Mouse (Mus musculus) frontal cortex, postnatal 25 days (tissue): ENCODE data around the gene Amn1.
A peak's percentile ranks its signal among the peaks of the same experiment; 100 is the strongest.
"Not testable (repeated sequence)": the region's sequence is repeated elsewhere in the genome, so short reads cannot be mapped to it uniquely, and the experiment has no call there.

Source experiments
- DNase-seq, 2 experiments: peaks; one replicate each; pipeline ENCODE4 v3.0.0; 2022; ENCODE audit warnings: low spot score in 2 of 2

Amn1 gene

DNA sequence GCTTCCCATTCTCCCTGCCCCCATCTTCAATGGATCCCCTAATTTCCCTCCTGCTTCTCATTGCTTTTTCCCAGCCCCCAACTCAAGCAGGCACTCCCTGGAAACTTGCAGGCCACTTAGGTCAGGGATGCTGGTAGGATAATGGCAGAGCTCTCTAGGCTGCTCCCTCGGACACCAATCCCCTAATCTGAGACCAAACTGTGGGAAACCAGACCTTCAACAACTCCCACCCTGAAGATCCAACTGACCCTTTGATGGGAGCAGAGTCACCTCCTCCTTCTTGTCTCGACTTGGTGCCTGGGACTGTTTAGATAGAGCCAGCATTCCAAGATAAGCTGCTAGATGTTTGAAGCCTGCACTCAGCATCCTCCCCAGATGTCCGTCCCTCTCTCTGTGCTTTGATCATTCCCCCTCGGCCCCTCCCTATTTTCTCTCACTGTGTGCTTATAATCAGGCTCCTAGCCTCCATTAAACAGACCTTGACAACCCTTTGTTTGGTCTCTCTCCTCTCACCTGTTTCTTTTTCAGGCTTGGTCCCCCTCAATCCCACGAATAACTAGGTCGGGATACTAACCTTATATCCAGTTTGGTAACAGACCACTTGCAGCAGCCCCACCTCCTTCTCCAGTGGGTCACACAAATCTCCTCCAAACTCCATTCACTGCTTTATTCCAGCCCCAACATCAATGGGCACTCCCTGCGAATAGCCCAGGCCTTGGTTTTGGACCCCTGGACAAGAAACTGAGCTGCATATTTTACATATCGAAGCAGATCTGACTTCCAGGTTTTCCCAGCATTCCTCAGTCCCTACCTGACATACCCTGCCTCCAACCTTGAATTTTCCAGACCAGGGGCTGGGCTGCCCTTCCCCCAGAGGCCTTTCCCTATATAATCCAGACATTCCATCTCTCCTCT, 34.1 kb downstream of the Amn1 start:
- DNase-seq, result no peak

DNA sequence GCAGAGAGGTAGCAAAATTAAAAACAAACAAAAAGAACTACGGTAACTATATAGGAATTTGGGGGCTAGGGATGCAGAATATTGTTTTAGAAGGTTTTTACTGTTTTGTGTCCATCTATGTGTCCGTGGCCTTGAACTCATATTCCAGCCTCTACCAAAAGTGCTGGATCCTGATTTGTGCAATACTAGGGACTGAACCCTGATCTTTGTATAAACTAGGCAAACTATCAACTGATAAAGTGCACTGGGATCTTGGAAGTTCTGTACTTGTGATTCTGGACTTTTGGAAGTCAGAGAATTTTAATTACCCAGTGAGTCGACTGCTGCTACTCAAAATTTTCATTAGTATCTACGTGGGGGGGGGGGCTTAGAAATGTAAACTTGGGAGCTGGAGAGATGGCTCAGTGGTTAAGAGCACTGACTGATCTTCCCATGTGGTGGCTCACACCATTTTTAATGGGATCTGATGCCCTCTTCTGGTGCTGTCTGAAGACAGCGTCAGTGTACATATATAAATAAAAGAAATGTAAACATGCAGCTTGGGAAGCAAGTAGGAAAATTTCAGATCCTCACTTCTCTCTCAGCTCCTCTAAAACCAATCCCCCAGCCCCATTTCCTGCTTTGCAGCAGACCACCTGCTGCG, 34.9 kb downstream of the Amn1 start:
- DNase-seq, result no peak

DNA sequence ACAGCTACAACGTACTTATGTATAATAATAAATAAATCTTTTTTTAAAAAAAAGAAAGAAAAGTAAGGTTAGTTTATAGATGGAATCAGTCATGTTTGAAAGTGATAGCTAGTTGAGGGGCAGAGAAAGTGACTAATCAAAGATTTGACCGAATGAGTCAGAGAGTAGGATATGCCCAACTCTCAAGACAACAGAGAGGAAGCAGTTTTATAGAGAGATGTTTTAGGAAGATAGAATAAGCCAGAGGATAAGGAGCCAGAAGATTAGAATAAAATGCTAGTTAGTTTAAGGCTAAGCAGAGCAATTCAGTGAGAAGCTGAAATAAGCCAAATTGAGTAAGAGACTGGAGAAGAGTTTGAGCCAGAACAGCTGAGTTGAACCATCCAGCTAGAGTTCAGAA, 36.4 kb downstream of the Amn1 start:
- no peak for DNase-seq

DNA sequence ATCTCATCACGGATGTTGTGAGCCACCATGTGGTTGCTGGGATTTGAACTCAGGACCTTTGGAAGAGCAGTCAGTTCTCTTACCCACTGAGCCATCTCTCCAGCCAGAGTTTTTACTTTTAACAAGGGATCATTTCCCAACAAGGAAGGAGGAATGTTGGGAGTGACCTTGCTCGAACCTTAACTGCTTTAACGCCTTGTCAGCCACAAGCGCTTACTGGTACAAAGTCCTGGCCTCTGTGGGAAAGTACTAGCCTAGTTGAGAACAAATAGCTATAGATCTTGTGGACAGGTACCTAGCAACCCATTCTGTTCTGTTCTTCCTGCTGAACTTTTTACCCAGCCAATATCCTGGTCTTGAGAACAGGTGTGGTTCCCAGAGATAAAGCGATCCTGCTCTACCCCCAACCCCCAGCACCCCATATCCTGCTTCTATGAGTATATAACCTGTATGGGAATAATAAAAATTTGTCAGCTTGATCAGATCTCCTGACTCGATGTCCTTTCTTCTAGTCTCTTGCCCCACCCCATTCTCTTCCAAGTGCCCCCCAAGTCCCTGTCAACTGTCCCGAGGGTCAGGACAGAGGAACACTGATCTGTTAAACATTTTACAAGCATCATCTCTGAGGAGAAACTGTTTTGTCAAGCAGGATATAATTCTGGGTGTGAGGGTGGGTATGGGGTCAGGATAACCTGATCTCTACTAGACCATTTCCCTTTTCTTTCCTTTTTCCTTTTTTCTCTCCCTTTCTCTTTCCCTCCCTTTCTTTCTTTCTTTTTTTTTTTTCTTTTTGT, 39.9 kb downstream of the Amn1 start:
- no peak for DNase-seq

DNA sequence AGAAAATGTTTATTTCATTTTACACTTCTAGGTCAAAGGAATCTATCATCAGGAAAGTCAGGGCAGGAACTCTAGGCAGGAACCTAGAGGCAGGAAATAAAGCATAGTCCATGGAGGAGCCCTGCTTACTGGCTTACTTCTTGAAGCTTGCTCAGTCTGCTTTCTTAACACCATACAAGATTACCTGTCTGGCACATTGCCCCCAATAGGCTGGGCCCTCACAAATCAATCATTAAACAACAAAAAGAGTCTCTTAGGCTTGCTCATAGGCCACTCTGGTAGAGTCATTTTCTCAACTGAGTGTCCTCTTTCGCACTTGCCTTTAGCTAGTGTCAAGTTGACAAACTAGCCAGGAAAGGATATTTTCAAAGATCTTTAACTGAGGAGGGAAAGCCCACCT, 43.4 kb downstream of the Amn1 start:
- no peak for DNase-seq

DNA sequence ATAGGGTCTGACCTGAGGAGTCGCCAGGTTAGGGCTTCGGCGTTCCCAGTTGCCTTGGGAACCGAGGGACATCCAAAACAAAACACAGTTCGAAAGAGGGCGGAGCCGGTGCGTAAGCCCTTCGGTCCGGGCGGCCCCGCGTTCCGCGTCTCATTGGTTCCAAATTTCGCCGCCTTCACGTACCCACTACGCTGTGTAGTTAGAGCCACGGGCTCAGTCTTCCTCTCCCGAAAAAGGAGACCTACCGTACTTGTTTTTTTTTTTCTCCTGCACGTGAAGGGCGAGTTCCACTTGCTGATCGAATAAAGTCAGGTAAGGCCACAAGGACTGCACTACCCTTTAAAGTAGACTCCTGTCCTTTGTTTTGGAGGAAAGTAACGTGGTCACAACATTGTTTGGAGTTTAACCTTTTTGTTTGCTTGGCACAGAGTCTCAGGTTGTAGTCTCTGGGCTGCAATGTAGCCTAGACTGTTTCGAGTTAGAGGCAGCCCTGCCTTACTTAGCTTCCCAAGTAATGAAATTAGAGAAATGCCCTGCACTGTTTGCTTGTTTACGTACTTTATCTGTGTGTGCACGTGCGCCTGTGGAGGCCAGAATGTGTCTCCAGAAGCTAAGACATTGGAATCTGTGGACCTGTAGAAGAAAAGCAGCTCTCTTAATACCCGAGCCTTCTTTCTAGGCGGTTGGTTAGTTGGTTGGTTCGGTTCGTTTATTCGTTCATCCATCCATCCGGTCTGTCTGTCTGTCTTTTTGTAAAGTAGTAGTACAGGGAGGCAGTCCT, 46.9 kb downstream of the Amn1 start:
- peak; percentile 45 to 53 for DNase-seq

DNA sequence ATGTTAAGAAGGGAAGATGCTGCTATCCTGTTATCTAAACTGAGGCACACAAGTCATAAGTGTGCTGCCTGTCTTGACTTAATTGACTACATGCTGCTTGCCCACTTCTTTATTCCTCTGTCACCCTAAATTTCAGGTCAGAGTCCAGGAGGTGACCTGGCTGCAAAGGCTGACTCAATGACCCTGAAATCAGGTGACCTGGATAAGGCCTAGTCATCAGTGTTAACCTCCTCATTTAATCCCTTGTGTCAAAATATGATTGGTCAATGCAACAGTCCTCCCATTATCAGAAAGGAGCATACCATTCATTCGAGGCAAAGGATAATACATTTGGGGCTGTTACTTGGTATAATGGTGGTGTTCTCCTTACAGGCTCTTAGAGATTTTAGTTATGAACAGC, 49.0 kb downstream of the Amn1 start, which contains the start of gene Etfbkmt:
Etfbkmt (plus strand) TSS at position 379 of the 400 bp plus-strand sequence.
- DNase-seq, result no peak

DNA sequence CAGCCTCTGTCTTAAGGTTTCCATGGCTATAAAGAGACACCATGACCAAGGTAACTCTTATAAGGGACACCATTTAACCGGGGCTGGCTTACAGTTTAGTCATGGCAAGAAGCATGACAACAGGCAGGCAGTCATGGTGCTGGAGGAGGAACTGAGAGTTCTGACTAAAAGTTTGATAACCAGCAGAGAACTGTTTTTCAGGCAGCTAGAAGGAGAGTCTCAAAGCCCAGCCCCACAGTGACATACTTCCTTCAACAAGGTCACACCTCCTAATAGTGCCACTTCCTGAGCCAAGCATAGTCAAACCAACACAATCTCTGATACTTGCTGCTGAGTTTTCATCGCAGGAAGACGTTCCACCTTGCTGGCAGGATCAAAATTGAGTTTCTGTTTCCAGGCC, 49.5 kb downstream of the Amn1 start:
- no peak for DNase-seq

DNA sequence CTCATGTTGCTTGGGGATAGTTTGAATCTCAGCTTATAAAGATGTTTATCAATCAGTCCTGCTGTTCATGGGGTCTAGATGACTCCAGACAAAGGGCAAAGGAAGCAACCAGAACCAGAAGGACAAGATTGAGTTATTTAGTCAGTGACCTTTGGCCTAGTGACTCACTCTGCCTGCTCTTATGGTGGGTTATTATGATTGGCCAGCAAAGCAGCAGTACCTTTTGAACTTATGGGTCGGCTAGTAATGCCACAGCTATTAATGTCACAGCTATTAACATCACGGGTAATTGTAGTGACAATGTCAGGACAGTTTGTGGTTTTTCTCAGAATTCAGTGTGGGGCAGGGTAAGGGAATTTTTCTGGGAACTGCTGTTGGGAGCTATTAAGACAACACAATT, 50.6 kb downstream of the Amn1 start:
- no peak for DNase-seq

DNA sequence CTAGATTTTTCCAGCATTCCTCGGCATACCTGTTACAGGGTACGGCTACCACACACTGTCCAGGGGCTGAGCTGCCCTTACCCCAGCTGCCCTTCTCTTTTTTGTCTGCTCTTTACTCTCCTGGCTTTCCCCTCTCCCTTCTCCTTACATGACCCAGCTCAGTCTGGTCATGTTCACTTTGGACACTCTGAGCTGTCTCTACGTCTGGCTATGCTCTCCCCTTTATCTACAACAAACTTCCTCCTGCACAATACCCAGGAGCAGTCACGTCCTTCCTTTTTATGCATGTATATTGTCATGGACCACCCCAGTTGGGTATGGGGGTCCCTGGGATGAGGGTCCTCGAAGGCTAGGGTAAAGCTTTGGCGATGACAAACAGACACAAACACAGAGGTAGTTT, 52.9 kb downstream of the Amn1 start:
- DNase-seq, result no peak

DNA sequence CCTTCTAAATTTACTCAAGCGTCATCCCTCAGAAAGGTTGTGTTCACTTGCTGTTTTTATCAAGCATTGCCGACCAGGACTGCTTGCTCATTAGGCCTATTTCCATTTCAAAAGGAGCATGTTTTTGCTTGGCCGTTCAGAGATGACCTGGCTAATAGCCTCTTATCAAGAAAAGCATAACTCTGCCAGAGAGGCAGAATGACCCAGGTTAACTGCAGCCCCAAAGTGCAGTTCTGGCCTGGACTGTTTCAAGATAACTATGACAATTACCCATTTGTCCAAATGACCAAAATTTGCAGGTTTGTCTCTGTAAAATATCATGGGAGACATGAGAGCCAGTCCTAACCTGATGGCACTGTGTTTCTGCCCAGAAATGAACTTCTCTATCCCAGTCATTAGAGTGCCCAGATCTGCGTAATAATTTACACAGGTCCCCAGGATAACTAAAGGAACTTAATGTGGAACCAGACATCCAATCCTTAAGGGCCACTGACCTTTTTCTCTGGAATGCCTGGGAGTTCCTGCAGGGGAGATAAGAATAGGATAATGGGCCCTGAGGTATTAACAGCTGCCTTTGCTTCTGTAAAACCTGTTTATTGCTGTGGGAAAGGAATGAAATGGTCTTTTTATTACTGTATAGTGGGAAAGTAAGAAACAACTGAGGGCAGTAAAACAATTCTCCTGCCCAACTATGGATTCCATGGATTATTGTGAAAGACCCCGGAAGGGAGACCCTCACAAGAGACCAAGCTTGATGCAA, 53.9 kb downstream of the Amn1 start:
- no peak for DNase-seq

DNA sequence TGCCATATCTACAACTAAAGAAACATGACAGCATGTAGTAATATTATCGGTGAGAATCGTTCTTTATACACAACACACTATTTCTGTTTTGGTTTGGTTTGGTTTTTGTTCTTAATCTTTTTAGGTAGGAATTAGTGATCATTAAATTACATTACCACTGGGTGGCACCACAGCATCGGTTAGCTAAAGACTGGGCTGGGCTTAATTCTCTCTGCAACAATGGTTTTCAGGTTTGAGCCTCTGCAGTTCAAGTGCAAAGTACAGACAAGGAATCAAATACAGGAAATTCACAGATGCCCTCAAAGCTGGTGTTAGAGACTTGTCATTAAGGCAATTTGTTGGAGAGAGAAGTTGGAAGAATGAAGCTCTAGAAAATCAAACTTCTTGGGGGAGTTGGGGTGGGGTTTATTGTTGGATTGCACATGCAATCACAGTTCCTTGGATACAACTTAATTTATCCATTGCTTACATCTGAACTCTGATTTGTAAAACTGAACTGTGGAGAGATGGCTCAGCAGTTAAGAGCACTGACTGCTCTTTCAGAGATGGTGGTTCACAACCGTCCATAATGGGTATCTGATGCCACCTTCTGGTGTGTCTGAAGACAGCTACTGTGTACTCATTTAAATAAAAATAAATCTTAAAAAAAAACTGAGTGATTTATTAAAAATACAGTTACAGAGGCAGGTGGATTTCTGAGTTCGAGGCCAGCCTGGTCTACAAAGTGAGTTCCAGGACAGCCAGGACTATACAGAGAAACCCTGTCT, 56.0 kb downstream of the Amn1 start:
- no peak for DNase-seq

DNA sequence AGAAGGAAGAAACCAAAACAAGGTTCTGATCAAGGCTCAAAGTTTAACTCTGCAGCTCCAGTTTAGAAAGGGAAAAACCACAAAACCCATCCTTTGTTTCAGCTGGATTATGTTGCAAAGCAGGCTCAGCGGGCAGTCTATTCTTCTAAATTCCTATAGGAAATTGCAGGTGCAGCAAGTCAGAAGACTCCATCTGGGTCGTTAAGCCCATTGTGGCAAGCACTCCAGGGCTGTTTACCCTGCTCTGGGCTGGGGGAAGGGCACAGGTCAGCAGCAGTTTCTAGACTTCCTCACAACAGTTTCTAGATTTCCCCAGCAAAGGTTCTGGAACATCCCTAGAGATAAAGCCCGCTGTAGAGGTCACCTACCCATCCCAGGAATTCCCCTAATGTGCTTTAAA, 57.4 kb downstream of the Amn1 start:
- DNase-seq, result no peak

DNA sequence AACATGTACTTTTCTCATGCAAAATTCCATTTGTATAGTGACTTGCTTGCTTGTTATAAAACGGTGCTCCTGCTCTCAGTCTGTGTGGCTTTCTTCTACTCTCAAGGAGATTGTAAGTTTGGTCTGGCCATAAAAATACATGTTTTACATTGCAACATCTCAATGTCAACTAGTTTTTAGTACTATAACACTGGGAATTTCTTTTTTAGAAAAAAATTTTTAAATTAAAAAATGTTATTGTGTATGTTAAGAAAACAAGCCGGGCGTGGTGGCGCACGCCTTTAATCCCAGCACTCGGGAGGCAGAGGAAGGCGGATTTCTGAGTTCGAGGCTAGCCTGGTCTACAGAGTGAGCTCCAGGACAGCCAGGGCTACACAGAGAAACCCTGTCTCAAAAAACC, 58.6 kb downstream of the Amn1 start, which contains the start of gene Gm10203:
Gm10203 (plus strand) TSS at position 301 of the 400 bp plus-strand sequence.
- DNase-seq, result not testable (repeated sequence)

DNA sequence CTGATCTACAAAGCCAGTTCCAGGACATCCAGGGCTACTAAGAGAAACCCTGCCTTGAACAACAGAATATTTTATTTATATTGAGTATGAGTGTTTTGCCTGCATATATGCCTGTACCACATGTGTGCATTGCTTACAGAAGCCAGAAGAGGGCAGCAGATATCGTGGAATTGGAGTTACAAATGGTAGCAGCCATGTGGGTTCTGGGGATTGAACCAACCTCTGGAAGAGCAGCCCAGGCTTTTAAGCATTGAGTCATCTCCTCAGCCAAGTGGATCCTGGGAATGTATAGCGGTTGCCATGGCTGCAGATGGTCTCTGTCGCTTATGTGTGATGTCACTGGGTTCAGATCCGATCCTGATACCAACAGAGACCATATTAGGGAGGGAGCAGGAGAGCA, 61.8 kb downstream of the Amn1 start:
- no peak for DNase-seq

DNA sequence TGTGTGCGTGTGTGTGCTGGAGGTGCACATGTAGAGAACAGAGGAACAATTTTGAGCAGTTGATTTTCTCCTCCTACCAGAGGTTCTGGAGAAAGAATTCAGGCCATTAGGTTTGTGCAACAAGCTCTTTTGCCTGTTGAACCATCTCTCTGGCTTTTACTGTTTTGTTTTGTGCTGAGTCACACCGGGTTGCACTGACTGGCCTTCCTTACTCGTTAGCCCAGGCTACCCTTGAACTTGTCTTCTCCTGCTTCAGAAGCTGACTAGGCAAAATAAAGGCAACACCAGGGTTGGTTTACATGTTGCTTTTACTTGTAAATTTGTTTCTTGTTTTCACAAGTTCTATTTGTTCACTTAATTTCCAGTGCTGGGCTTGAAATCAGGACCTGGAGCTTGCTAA, 65.5 kb downstream of the Amn1 start:
- no peak for DNase-seq

DNA sequence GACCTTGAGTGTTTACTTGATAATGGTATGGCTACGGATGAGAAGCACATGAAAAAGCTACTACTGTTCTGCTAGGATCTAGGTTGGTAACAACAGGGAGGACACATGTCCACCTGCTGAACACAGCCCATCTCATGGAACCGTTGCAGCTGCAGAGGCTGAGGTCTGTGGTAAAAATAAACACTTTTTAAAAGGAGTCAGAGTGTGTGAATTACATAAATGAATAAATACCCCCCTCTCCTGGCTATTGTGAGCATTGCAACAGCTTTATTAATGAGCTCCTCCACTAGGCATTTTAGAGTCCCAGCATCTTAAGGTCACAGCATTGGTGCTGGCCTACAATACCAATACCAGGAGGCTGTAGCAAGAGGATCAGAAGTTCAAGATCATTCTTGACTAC, 68.7 kb downstream of the Amn1 start:
- peak in 1 of 2 experiments; percentile 57 for DNase-seq

DNA sequence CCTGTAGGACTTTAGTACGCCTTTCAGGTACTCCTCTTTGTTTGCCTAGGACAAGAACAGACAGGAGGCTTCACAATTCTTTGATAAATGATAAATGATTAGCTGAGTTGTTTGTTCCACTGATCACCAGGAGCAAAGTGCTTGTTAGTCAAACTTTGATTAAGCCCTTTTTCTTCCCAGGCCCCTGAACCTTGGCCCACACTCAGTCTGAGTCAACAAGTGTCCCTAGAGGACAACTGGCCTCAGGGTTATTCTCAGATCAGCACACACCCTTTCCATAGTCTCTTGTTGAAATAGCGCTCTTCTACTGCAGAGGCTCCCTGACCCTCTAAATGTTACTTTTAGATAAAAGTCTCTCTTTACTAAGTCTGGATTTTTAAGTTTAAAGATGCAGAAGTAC, 69.6 kb downstream of the Amn1 start:
- no peak for DNase-seq

DNA sequence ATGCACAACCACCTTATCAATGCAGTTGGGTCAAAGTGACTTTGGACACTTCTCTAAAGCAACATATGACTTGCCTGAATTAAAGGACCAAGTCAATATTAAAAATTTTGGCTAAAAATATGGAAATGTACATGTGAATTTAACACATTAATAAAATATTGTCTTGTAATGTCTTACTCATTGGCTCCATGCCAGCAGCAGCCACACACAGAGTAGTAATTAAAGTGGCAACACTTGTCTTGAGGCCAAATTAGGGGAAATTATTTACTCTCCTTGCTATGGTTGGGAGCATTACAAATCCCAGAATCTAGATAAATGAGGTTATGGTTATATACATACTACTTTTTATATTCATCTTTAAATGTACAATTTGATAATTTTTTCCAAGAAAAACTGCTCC, 71.5 kb downstream of the Amn1 start:
- DNase-seq, result no peak

DNA sequence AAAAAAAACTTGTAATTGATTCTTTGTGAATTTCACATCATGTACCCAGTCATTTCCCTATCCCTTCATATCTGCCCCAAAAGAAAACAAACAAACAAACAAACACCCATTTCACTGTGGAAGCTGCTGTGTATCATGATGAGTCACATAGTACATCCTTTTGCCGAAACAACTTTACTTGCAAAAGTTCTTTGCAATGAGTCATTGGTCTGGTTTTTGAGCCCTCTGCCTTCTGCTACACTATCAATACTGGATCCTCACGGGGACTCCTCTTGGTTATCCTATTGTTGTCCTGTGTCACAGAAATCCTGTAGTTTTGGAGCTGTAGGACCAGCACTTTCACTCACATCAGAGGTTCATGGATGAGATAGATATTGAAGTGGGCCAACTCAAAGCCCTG, 79.6 kb downstream of the Amn1 start:
- DNase-seq, result no peak
